Mouse (Mus musculus): ENCODE results near the gene Iqcd. TPM values are rescaled to one million over a fixed set of nuclear protein-coding genes. Genes with fewer than 3 reads are reported as not detected.

Gene Iqcd
- polyA plus RNA-seq, 1 experiment from 2014 or later: 0.81 TPM

GRCm38 (mm10) chr5:120590356-120591010 lies 1.7 kb downstream of the Iqcd start:
- Histone ChIP-seq H3K4me1 (peaks cover 31% of the 10 kb centered on the region), H3K27me3 (replicated peaks; ENCODE audit: low read depth, poor library complexity, severe bottlenecking) (0 out of 2 replicates have a peak, but pooled peaks cover 4% of the 10 kb centered on the region), H3K9me3 (no peaks in the 10 kb centered on the region), H3K4me3 (no peak overlapping the region), H3K27ac (replicated peaks) (no peak overlapping the region), H3K36me3 (replicated peaks) (no peaks in the 10 kb centered on the region)
- WGBS: 75% methylated on average over 16 of the region's 16 CpGs
- peak; percentile 39 for DNase-seq (ENCODE audit: low spot score)

DNA sequence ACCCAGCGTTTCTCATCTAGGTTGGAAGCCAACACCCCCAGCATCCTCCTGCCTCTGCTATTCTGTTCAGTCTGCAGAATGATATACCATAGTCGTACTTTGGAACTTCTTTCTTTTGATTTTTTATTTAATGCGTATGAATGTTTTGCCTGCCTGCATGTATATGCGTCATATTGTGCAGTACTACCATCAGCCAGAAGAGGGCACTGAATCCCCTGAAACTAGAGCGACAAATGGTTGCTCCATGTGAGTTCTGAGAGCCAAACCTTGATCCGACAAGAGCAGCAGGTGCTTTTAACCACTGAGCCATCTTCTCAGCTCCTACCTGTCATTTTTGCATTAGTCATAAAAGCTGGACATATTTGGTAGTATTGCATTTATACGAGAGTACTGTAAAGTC lies 3.3 kb downstream of the Iqcd start:
- no peak overlapping the region for H3K27ac ChIP-seq (replicated peaks)
- no peak for DNase-seq (ENCODE audit: low spot score)
- H3K4me3 ChIP-seq: no peak overlapping the region
- 0 out of 2 replicates have a peak, but pooled peaks cover 4% of the 10 kb centered on the region for H3K27me3 ChIP-seq (replicated peaks; ENCODE audit: low read depth, poor library complexity, severe bottlenecking)
- no peaks in the 10 kb centered on the region for H3K9me3 ChIP-seq
- 64% methylated on average over 7 of the region's 7 CpGs for WGBS
- peaks cover 18% of the 10 kb centered on the region for H3K4me1 ChIP-seq
- no peaks in the 10 kb centered on the region for H3K36me3 ChIP-seq (replicated peaks)

DNA sequence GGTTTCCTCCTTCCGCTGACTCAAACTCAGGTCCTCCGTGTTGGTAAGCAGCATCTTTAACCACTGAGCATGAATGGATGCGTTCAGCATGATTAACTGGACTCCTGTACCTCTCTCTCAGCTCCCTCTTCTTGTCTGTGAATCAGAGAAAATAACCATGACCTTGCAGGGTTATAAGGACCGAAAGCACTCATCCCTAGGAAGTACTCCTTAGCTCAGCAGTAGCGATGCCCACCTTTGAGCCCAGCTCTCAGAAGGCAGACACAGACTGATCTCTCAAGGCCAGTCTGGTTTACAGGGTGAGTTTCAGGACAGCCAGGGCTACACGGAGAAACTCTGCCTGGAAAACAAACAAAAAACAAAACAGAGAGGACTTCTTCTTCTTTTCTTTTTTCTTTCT lies 5.7 kb downstream of the Iqcd start:
- Histone ChIP-seq H3K9me3 (no peaks in the 10 kb centered on the region), H3K4me1 (no peaks in the 10 kb centered on the region; the same call in 1 of the 2 replicates), H3K4me3 (no peak overlapping the region), H3K27ac (replicated peaks) (no peak overlapping the region), H3K27me3 (replicated peaks; ENCODE audit: low read depth, poor library complexity, severe bottlenecking) (no peaks in the 10 kb centered on the region), H3K36me3 (replicated peaks) (no peaks in the 10 kb centered on the region)
- DNase-seq (ENCODE audit: low spot score): no peak
- WGBS: 85% methylated on average over 6 of the region's 6 CpGs

- DNase-seq (ENCODE audit: low spot score): no peak
- H3K27me3 ChIP-seq (replicated peaks; ENCODE audit: low read depth, poor library complexity, severe bottlenecking): no peaks in the 10 kb centered on the region
- H3K4me3 ChIP-seq: no peak overlapping the region
- no peak overlapping the region for H3K27ac ChIP-seq (replicated peaks)
- peaks cover 7% of the 10 kb centered on the region for H3K4me1 ChIP-seq
- H3K9me3 ChIP-seq: no peaks in the 10 kb centered on the region
- H3K36me3 ChIP-seq (replicated peaks): no peaks in the 10 kb centered on the region
- 92% methylated on average over 6 of the region's 6 CpGs for WGBS
These were observed 10.8 kb downstream of the Iqcd start for GRCm38 (mm10) chr5:120599625-120600024.

DNA sequence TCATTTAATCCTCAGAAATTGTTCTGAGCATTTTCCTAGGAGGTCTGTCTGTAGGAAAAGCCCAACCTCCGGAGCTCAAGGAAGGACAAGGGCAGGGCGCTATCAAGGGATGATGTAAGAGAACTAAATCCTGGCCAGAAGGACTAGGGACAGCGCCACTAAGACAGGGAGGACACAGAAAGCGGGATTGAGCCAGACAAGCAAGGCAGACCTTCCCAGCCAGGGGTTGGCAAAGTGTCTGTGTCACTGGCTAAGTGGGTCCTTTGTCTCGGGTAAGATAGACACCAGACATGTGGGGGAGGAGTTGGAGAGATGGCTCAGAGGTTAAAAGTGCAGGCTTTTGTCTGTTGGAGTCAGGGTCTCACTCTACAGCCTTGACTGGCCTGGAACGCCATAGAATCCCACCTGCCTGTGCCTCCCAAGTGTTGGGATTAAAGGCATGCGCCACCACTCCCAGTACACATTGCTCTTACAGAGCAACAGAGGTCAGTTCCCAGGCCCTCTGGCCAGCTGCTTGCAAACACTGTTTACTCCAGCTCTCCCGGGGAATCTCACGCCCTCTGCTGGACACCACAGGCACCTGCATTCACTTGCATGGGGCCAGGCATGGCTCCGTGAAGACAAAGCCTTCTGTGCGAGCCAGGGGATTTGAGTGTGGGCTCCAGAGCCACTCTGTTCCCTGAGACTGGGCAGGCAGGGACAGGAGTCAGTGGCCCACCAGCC lies 12.3 kb downstream of the Iqcd start:
- H3K9me3 ChIP-seq: no peaks in the 10 kb centered on the region
- no peak overlapping the region for H3K4me3 ChIP-seq
- H3K4me1 ChIP-seq: peaks cover 15% of the 10 kb centered on the region
- DNase-seq (ENCODE audit: low spot score): peak; percentile 61
- no peaks in the 10 kb centered on the region for H3K27me3 ChIP-seq (replicated peaks; ENCODE audit: low read depth, poor library complexity, severe bottlenecking)
- peak overlapping the region; percentile 48 for H3K27ac ChIP-seq (replicated peaks)
- 61% methylated on average over 11 of the region's 11 CpGs for WGBS
- no peaks in the 10 kb centered on the region for H3K36me3 ChIP-seq (replicated peaks)

DNA sequence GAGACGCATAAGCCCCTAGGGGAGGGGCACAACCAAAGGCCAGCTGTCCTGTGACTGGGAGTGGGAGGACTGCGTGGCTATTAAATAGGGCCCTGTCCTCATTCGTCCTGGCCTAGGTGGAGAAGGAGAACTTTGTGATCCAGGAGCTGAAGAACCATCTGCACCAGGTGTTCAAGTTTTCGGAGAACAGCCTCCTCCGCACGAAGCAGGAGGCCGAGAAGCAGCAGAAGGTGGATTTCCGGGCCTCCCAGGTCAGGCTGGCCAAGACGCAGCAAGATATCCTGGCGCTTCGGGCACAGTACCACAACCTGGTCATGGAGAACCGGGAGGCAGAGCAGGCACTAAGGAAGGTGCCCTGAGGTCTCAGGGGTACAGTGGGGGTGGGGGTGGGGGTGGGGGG lies 13.4 kb downstream of the Iqcd start:
- Histone ChIP-seq H3K4me1 (peaks cover 15% of the 10 kb centered on the region), H3K36me3 (replicated peaks) (no peaks in the 10 kb centered on the region; the same call in 1 of the 2 replicates), H3K27ac (replicated peaks) (no peak overlapping the region), H3K9me3 (no peaks in the 10 kb centered on the region), H3K27me3 (replicated peaks; ENCODE audit: low read depth, poor library complexity, severe bottlenecking) (no peaks in the 10 kb centered on the region), H3K4me3 (no peak overlapping the region)
- DNase-seq (ENCODE audit: low spot score): no peak
- 88% methylated on average over 12 of the region's 12 CpGs for WGBS

DNA sequence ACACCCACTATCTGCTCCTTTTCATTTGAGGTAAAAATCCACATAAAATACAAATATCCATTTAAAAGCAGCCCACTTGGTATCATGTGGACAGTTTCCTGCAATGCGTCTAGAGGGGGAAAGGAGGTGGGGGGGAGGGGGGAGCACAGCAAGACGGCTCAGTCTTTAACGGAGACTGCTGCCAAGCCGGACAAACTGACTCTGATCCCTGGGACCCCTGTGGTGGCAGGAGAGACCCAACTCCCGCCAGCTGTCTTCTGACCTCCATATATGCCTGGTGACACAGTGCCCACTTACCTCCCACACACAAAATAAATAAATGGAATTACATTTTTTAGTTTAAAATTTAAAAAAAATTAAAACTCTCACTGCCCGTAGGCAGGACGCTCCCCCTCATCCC lies 14.7 kb downstream of the Iqcd start:
- H3K27me3 ChIP-seq (replicated peaks; ENCODE audit: low read depth, poor library complexity, severe bottlenecking): no peaks in the 10 kb centered on the region
- 67% methylated on average over 7 of the region's 7 CpGs for WGBS
- no peak for DNase-seq (ENCODE audit: low spot score)
- H3K4me3 ChIP-seq: no peak overlapping the region
- peaks cover 7% of the 10 kb centered on the region for H3K36me3 ChIP-seq (replicated peaks)
- H3K9me3 ChIP-seq: no peaks in the 10 kb centered on the region
- H3K27ac ChIP-seq (replicated peaks): no peak overlapping the region
- peaks cover 15% of the 10 kb centered on the region for H3K4me1 ChIP-seq

DNA sequence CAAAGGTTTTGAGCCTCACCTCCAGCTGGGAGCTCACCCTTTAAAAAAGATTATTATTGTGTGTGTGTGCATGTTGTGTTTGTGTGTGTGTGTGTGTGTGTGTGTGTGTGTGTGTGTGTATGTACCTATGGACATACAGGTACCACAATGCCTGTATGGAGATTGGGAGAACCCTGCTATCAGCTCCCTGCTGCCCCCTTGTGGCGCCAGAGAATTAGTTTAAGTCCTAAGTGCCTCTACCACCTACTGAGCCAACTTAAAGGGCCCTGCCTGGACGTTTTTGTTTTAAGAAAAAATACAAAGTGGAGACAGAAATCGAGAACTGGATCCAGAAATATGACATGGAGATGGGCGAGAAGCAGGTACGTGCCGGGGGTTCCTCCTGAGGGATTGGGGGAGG lies 16.0 kb downstream of the Iqcd start:
- H3K27ac ChIP-seq (replicated peaks): peak overlapping the region; percentile 71
- no peaks in the 10 kb centered on the region for H3K9me3 ChIP-seq
- H3K36me3 ChIP-seq (replicated peaks): peaks cover 20% of the 10 kb centered on the region
- peak overlapping the region; percentile 56 for H3K4me3 ChIP-seq
- DNase-seq (ENCODE audit: low spot score): peak; percentile 89
- no peaks in the 10 kb centered on the region for H3K27me3 ChIP-seq (replicated peaks; ENCODE audit: low read depth, poor library complexity, severe bottlenecking)
- peaks cover 15% of the 10 kb centered on the region for H3K4me1 ChIP-seq
- WGBS: 2% methylated on average over 6 of the region's 6 CpGs

GRCm38 (mm10) chr5:120605241-120605661 lies 16.4 kb downstream of the Iqcd start:
- WGBS: 5% methylated on average over 10 of the region's 10 CpGs

GRCm38 (mm10) chr5:120605688-120606087 lies 16.9 kb downstream of the Iqcd start:
- H3K9me3 ChIP-seq: no peaks in the 10 kb centered on the region
- peaks cover 24% of the 10 kb centered on the region for H3K36me3 ChIP-seq (replicated peaks)
- H3K27ac ChIP-seq (replicated peaks): peak overlapping the region; percentile 71
- WGBS: 4% methylated on average over 8 of the region's 8 CpGs
- peak overlapping the region; percentile 56 for H3K4me3 ChIP-seq
- peaks cover 15% of the 10 kb centered on the region for H3K4me1 ChIP-seq
- H3K27me3 ChIP-seq (replicated peaks; ENCODE audit: low read depth, poor library complexity, severe bottlenecking): no peaks in the 10 kb centered on the region
- DNase-seq (ENCODE audit: low spot score): peak; percentile 92

More at GRCm38 (mm10) chr5:120605241-120605661, 16.4 kb downstream of the Iqcd start:
- peak overlapping the region; percentile 56 for H3K4me3 ChIP-seq
- H3K9me3 ChIP-seq: no peaks in the 10 kb centered on the region
- peaks cover 24% of the 10 kb centered on the region for H3K36me3 ChIP-seq (replicated peaks)
- peak overlapping the region; percentile 71 for H3K27ac ChIP-seq (replicated peaks)
- H3K27me3 ChIP-seq (replicated peaks; ENCODE audit: low read depth, poor library complexity, severe bottlenecking): no peaks in the 10 kb centered on the region
- no peak for DNase-seq (ENCODE audit: low spot score)
- H3K4me1 ChIP-seq: peaks cover 15% of the 10 kb centered on the region

DNA sequence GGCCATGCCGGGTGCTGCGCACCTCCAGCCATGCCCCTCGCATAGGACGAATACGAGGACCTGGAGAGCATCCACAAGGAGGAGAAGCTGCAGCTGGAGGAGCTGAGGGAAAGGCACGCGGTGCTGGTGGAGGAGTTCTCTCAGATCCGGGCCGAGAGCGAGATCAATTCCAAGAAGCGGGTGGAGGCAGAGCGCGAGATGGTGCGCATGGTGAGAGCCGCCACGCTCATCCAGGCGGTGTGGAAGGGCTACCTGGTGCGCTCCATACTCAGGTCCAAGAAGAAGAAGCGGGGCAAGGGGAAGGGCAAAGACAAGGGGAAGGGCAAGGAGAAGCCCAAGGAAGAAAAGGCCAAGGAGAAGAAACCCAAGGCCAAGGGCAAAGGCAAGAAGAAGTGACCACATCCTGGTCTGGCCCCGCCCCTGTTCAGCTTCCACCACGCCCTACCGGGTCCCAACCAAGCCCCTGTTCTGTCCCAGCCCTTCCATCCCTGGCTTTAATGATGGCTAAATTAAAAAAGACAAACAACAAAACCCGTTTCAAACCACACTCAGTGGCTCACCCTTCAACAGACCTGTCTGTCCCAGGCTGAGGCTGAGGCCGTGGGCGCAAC lies 17.9 kb downstream of the Iqcd start:
- Histone ChIP-seq H3K27me3 (replicated peaks; ENCODE audit: low read depth, poor library complexity, severe bottlenecking) (no peaks in the 10 kb centered on the region), H3K36me3 (replicated peaks) (peaks cover 27% of the 10 kb centered on the region), H3K4me3 (no peak overlapping the region), H3K4me1 (peaks cover 18% of the 10 kb centered on the region), H3K9me3 (no peaks in the 10 kb centered on the region), H3K27ac (replicated peaks) (no peak overlapping the region)
- DNase-seq (ENCODE audit: low spot score): no peak
- 69% methylated on average over 25 of the region's 25 CpGs for WGBS

DNA sequence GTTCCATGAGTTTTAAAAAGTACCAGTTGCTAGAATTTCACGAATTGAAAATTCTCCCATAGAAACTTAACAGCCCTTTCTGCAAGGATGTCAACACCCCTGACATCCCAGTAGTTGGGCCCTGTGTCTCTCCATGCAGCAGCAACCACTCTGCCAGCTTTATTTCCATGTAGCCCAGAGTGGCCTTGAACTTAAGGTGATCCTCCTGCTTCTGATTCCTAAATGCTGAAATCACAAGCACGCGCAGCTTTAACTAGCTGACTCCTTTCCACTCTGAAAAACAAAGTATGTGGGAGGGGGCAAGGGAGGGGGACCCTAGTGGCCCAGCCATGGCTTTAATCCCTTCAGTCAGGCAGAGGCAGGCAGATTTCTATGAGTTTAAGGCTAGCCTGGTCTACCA lies 18.5 kb downstream of the Iqcd start:
- Histone ChIP-seq H3K27ac (replicated peaks) (no peak overlapping the region), H3K9me3 (no peaks in the 10 kb centered on the region), H3K36me3 (replicated peaks) (peaks cover 27% of the 10 kb centered on the region), H3K4me1 (peaks cover 22% of the 10 kb centered on the region), H3K27me3 (replicated peaks; ENCODE audit: low read depth, poor library complexity, severe bottlenecking) (no peaks in the 10 kb centered on the region), H3K4me3 (no peak overlapping the region)
- no peak for DNase-seq (ENCODE audit: low spot score)
- 82% methylated on average over 3 of the region's 3 CpGs for WGBS
